Mouse (Mus musculus) kidney, adult 2 months (tissue): ENCODE measurements around the gene Asic3.
A peak's percentile ranks its signal among the peaks of the same experiment; 100 is the strongest.

Experiments
- CTCF ChIP-seq: fragments of 200-500 bp; conservative IDR thresholded peaks from 2 replicates; pipeline ENCODE4 v1.5.1; 2011; ENCODE audit warnings: low read depth, mild to moderate bottlenecking, control low read depth, low read length, moderate library complexity, mixed read lengths; ENCODE audit not compliant: insufficient read depth, insufficient read length
- POLR2A ChIP-seq: fragments of 200-500 bp; IDR thresholded peaks from one replicate; pipeline ENCODE4 v1.6.1; 2011; ENCODE audit warnings: low read depth, low read length, control low read depth

GRCm38 (mm10) chr5:24393392-24393997 lies 19.7 kb upstream of the Asic3 start, which contains the start of gene Abcb8:
- TF ChIP-seq POLR2A: no peak
- peak; percentile 81 for TF ChIP-seq CTCF
